Mouse (Mus musculus): ENCODE results near the gene Gm17535.
"Not testable (repeated sequence)": the region's sequence is repeated elsewhere in the genome, so short reads cannot be mapped to it uniquely, and the experiment has no call there.

Gm17535 gene

DNA sequence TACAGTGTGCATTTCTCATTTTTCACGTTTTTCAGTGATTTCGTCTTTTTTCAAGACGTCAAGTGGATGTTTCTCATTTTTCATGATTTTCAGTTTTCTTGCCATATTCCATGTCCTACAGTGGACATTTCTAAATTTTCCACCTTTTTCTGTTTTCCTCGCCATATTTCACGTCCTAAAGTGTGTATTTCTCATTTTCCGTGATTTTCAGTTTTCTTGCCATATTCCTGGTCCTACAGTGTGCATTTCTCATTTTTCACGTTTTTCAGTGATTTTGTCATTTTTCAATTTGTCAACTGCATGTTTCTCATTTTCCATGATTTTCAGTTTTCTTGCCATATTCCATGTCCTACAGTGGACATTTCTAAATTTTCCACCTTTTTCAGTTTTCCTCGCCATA, at the start of gene Gm17535:
Gm17535 (plus strand) TSS at position 301 of the 400 bp plus-strand sequence.
- DNase-seq (ENCODE audit: low spot score in 2 of 2): not testable (repeated sequence)

DNA sequence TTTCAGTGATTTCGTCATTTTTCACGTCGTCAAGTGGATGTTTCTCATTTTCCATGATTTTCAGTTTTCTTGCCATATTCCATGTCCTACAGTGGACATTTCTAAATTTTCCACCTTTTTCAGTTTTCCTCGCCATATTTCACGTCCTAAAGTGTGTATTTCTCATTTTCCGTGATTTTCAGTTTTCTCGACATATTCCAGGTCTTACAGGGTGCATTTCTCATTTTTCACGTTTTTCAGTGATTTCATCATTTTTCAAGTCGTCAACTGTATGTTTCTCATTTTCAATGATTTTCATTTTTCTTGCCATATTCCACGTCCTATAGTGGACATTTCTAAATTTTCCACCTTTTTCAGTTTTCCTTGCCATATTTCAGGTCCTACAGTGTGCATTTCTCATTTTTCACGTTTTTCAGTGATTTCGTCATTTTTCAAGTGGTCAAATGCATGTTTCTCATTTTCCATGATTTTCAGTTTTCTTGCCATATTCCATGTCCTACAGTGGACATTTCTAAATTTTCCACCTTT, 33.9 kb upstream of the Gm17535 start, which contains the start of gene Gm10722:
Gm10722 (plus strand) TSS at position 478 of the 528 bp plus-strand sequence.
- peak in 1 of 2 experiments; percentile 21 for DNase-seq (ENCODE audit: low spot score in 2 of 2)

DNA sequence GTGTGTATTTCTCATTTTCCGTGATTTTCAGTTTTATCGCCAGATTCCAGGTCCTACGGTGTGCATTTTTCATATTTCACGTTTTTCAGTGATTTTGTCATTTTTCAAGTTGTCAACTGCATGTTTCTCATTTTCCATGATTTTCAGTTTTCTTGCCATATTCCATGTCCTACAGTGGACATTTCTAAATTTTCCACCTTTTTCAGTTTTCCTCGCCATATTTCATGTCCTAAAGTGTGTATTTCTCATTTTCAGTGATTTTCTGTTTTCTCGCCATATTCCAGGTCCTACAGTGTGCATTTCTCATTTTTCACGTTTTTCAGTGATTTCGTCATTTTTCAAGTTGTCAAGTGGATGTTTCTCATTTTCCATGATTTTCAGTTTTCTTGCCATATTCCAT, 33.4 kb upstream of the Gm17535 start:
- DNase-seq (ENCODE audit: low spot score in 2 of 2): peak in 1 of 2 experiments; percentile 44

DNA sequence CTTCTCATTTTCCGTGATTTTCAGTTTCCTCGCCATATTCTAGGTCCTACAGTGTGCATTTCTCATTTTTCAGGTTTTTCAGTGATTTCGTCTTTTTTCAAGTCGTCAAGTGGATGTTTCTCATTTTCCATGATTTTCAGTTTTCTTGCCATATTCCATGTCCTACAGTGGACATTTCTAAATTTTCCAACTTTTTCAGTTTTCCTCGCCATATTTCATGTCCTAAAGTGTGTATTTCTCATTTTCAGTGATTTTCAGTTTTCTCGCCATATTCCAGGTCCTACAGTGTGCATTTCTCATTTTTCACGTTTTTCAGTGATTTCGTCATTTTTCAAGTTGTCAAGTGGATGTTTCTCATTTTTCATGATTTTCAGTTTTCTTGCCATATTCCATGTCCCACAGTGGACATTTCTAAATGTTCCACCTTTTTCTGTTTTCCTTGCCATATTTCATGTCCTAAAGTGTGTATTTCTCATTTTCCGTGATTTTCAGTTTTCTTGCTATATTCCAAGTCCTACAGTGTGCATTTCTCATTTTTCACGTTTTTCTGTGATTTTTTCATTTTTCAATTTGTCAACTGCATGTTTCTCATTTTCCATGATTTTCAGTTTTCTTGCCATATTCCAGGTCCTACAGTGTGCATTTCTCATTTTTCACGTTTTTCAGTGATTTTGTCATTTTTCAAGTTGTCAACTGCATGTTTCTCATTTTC, 32.3 kb upstream of the Gm17535 start:
- peak; percentile 93 to 100 for DNase-seq (ENCODE audit: low spot score in 2 of 2)

DNA sequence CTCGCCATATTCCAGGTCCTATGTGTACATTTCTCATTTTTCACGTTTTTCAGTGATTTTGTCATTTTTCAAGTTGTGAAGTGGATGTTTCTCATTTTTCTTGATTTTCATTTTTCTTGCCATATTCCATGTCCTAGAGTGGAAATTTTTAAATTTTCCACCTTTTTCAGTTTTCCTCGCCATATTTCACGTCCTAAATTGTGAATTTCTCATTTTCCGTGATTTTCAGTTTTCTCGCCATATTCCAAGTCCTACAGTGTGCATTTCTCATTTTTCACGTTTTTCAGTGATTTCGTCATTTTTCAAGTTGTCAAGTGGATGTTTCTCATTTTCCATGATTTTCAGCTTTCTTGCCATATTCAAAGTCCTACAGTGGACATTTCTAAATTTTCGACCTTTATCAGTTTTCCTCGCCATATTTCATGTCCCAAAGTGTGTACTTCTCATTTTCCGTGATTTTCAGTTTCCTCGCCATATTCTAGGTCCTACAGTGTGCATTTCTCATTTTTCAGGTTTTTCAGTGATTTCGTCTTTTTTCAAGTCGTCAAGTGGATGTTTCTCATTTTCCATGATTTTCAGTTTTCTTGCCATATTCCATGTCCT, 31.5 kb upstream of the Gm17535 start, which contains the start of gene Gm11168:
Gm11168 (plus strand) TSS at position 553 of the 603 bp plus-strand sequence.
- DNase-seq (ENCODE audit: low spot score in 2 of 2): not testable (repeated sequence)

DNA sequence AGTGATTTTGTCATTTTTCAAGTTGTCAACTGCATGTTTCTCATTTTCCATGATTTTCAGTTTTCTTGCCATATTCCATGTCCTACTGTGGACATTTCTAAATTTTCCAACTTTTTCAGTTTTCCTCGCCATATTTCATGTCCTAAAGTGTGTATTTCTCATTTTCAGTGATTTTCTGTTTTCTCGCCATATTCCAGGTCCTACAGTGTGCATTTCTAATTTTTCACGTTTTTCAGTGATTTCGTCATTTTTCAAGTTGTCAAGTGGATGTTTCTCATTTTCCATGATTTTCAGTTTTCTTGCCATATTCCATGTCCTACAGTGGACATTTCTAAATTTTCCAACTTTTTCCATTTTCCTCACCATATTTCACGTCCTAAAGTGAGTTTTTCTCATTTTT, 28.2 kb upstream of the Gm17535 start:
- DNase-seq (ENCODE audit: low spot score in 2 of 2): not testable (repeated sequence)

DNA sequence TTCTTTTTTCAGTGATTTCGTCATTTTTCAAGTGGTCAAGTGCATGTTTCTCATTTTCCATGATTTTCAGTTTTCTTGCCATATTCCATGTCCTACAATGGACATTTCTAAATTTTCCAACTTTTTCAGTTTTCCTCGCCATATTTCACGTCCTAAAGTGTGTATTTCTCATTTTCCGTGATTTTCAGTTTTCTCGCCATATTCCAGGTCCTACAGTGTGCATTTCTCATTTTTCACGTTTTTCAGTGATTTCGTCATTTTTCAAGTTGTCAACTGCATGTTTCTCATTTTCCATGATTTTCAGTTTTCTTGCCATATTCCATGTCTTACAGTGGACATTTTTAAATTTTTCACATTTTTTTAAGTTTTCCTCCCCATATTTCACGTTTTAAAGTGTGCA, 27.8 kb upstream of the Gm17535 start:
- peak; percentile 92 to 100 for DNase-seq (ENCODE audit: low spot score in 2 of 2)

DNA sequence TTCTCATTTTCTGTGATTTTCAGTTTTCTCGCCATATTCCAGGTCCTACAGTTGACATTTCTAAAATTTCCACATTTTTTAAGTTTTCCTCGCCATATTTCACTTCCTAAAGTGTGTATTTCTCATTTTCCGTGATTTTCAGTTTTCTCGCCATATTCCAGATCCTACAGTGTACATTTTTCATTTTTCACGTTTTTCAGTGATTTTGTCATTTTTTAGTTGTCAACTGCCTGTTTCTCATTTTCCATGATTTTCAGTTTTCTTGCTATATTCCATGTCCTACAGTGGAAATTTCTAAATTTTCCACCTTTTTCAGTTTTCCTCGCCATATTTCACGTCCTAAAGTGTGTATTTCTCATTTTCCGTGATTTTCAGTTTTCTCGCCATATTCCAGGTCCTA, 27.1 kb upstream of the Gm17535 start:
- DNase-seq (ENCODE audit: low spot score in 2 of 2): not testable (repeated sequence)

DNA sequence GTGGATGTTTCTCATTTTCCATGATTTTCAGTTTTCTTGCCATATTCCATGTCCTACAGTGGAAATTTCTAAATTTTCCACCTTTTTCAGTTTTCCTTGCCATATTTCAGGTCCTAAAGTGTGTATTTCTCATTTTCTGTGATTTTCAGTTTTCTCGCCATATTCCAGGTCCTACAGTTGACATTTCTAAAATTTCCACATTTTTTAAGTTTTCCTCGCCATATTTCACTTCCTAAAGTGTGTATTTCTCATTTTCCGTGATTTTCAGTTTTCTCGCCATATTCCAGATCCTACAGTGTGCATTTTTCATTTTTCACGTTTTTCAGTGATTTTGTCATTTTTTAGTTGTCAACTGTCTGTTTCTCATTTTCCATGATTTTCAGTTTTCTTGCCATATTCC, 25.1 kb upstream of the Gm17535 start:
- not testable (repeated sequence) for DNase-seq (ENCODE audit: low spot score in 2 of 2)

DNA sequence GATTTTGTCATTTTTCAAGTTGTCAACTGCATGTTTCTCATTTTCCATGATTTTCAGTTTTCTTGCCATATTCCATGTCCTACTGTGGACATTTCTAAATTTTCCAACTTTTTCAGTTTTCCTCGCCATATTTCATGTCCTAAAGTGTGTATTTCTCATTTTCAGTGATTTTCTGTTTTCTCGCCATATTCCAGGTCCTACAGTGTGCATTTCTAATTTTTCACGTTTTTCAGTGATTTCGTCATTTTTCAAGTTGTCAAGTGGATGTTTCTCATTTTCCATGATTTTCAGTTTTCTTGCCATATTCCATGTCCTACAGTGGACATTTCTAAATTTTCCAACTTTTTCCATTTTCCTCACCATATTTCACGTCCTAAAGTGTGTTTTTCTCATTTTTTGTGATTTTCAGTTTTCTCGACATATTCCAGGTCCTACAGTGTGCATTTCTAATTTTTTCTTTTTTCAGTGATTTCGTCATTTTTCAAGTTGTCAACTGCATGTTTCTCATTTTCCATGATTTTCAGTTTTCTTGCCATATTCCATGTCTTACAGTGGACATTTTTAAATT, 22.3 kb upstream of the Gm17535 start:
- not testable (repeated sequence) for DNase-seq (ENCODE audit: low spot score in 2 of 2)

DNA sequence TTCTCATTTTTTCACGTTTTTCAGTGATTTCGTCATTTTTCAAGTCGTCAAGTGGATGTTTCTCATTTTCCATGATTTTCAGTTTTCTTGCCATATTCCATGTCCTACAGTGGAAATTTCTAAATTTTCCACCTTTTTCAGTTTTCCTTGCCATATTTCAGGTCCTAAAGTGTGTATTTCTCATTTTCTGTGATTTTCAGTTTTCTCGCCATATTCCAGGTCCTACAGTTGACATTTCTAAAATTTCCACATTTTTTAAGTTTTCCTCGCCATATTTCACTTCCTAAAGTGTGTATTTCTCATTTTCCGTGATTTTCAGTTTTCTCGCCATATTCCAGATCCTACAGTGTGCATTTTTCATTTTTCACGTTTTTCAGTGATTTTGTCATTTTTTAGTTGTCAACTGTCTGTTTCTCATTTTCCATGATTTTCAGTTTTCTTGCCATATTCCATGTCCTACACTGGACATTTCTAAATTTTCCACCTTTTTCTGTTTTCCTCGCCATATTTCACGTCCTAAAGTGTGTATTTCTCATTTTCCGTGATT, 21.6 kb upstream of the Gm17535 start, which contains the start of gene Gm10721:
Gm10721 (plus strand) TSS at position 408 of the 547 bp plus-strand sequence.
- not testable (repeated sequence) for DNase-seq (ENCODE audit: low spot score in 2 of 2)

DNA sequence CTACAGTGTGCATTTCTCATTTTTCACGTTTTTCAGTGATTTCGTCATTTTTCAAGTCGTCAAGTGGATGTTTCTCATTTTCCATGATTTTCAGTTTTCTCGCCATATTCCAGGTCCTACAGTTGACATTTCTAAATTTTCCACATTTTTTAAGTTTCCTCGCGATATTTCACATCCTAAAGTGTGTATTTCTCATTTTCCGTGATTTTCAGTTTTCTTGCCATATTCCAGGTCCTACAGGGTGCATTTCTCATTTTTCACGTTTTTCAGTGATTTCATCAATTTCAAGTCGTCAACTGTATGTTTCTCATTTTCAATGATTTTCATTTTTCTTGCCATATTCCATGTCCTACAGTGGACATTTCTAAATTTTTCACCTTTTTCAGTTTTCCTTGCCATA, 19.0 kb upstream of the Gm17535 start, which contains the start of gene Gm10720:
Gm10720 (plus strand) TSS at position 301 of the 400 bp plus-strand sequence.
- DNase-seq (ENCODE audit: low spot score in 2 of 2): not testable (repeated sequence)

DNA sequence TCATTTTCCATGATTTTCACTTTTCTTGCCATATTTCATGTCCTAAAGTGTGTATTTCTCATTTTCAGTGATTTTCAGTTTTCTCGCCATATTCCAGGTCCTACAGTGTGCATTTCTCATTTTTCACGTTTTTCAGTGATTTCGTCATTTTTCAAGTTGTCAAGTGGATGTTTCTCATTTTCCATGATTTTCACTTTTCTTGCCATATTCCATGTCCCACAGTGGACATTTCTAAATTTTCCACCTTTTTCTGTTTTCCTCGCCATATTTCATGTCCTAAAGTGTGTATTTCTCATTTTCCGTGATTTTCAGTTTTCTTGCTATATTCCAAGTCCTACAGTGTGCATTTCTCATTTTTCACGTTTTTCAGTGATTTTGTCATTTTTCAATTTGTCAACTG, 18.5 kb upstream of the Gm17535 start:
- not testable (repeated sequence) for DNase-seq (ENCODE audit: low spot score in 2 of 2)

DNA sequence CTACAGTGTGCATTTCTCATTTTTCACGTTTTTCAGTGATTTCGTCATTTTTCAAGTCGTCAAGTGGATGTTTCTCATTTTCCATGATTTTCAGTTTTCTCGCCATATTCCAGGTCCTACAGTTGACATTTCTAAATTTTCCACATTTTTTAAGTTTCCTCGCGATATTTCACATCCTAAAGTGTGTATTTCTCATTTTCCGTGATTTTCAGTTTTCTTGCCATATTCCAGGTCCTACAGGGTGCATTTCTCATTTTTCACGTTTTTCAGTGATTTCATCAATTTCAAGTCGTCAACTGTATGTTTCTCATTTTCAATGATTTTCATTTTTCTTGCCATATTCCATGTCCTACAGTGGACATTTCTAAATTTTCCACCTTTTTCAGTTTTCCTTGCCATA, 17.3 kb upstream of the Gm17535 start, which contains the start of gene Gm10719:
Gm10719 (plus strand) TSS at position 301 of the 400 bp plus-strand sequence.
- not testable (repeated sequence) for DNase-seq (ENCODE audit: low spot score in 2 of 2)

DNA sequence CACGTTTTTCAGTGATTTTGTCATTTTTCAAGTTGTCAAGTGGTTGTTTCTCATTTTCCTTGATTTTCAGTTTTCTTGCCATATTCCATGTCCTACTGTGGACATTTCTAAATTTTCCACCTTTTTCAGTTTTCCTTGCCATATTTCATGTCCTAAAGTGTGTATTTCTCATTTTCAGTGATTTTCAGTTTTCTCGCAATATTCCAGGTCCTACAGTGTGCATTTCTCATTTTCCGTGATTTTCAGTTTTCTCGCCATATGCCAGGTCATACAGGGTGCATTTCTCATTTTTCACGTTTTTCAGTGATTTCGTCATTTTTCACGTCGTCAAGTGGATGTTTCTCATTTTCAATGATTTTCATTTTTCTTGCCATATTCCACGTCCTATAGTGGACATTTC, 15.5 kb upstream of the Gm17535 start:
- peak; percentile 39 to 93 for DNase-seq (ENCODE audit: low spot score in 2 of 2)

DNA sequence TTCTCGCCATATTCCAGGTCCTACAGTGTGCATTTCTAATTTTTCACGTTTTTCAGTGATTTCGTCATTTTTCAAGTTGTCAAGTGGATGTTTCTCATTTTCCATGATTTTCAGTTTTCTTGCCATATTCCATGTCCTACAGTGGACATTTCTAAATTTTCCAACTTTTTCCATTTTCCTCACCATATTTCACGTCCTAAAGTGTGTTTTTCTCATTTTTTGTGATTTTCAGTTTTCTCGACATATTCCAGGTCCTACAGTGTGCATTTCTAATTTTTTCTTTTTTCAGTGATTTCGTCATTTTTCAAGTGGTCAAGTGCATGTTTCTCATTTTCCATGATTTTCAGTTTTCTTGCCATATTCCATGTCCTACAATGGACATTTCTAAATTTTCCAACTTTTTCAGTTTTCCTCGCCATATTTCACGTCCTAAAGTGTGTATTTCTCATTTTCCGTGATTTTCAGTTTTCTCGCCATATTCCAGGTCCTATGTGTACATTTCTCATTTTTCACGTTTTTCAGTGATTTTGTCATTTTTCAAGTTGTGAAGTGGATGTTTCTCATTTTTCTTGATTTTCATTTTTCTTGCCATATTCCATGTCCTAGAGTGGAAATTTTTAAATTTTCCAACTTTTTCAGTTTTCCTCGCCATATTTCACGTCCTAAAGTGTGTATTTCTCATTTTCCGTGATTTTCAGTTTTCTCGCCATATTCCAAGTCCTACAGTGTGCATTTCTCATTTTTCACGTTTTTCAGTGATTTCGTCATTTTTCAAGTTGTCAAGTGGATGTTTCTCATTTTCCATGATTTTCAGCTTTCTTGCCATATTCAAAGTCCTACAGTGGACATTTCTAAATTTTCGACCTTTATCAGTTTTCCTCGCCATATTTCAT, 14.3 kb upstream of the Gm17535 start:
- DNase-seq (ENCODE audit: low spot score in 2 of 2): peak; percentile 13 to 73

DNA sequence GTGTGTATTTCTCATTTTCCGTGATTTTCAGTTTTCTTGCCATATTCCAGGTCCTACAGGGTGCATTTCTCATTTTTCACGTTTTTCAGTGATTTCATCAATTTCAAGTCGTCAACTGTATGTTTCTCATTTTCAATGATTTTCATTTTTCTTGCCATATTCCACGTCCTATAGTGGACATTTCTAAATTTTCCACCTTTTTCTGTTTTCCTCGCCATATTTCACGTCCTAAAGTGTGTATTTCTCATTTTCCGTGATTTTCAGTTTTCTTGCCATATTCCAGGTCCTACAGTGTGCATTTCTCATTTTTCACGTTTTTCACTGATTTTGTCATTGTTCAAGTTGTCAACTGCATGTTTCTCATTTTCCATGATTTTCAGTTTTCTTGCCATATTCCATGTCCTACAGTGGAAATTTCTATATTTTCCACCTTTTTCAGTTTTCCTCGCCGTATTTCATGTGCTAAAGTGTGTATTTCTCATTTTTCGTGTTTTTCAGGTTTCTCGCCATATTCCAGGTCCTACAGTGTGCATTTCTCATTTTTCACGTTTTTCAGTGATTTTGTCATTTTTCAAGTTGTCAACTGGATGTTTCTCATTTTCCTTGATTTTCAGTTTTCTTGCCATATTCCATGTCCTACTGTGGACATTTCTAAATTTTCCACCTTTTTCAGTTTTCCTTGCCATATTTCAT, 11.9 kb upstream of the Gm17535 start:
- DNase-seq (ENCODE audit: low spot score in 2 of 2): peak; percentile 25 to 79

DNA sequence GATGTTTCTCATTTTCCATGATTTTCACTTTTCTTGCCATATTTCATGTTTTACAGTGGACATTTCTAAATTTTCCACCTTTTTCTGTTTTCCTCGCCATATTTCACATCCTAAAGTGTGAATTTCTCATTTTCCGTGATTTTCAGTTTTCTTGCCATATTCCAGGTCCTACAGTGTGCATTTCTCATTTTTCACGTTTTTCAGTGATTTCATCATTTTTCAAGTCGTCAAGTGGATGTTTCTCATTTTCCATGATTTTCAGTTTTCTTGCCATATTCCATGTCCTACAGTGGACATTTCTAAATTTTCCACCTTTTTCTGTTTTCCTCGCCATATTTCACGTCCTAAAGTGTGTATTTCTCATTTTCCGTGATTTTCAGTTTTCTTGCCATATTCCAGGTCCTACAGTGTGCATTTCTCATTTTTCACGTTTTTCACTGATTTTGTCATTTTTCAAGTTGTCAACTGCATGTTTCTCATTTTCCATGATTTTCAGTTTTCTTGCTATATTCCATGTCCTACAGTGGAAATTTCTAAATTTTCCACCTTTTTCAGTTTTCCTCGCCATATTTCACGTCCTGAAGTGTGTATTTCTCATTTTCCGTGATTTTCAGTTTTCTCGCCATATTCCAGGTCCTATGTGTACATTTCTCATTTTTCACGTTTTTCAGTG, 11.0 kb upstream of the Gm17535 start, which contains the start of gene Gm10718:
Gm10718 (plus strand) TSS at position 236 of the 673 bp plus-strand sequence.
- peak; percentile 20 to 73 for DNase-seq (ENCODE audit: low spot score in 2 of 2)

DNA sequence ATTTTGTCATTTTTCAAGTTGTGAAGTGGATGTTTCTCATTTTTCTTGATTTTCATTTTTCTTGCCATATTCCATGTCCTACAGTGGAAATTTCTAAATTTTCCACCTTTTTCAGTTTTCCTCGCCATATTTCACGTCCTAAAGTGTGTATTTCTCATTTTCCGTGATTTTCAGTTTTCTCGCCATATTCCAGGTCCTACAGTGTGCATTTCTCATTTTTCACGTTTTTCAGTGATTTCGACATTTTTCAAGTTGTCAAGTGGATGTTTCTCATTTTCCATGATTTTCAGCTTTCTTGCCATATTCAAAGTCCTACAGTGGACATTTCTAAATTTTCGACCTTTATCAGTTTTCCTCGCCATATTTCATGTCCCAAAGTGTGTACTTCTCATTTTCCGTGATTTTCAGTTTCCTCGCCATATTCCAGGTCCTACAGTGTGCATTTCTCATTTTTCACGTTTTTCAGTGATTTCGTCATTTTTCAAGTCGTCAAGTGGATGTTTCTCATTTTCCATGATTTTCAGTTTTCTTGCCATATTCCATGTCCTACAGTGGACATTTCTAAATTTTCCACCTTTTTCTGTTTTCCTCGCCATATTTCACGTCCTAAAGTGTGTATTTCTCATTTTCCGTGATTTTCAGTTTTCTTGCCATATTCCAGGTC, 10.3 kb upstream of the Gm17535 start:
- DNase-seq (ENCODE audit: low spot score in 2 of 2): peak; percentile 95 to 100
